Mouse (Mus musculus): Measurements from ENCODE around the gene Spert.

The Spert gene

GRCm38 (mm10) chr14:75592978-75593377 lies at the start of gene Spert:
TSS of gene Spert (minus strand) at chr14:75593116.
- DNase-seq, result no peak

GRCm38 (mm10) chr14:75642080-75642479 lies 49.2 kb upstream of the Spert start, which contains the start of gene Erich6b:
TSS of gene Erich6b (plus strand) at chr14:75642259.
- no peak for DNase-seq

GRCm38 (mm10) chr14:75641369-75641768 lies 48.5 kb upstream of the Spert start:
- no peak for DNase-seq

DNA sequence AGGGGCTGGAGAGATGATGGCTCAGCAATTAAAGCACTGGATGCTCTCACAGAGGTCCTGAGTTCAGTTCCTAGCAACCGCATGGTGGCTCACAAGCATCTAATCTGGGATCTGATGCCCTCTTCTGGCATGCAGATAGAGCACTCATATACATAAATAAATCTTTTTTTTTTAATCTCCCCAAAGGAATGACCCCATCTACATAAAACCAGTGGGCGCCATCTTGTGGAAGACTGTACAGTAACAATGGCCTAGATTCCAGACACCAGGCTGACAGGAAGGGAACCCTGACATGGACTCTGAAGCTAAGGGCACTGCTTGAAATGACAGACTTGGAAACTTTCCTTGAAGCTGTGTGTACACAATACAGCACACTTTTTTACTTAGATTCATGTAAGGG lies 47.9 kb upstream of the Spert start:
- DNase-seq, result no peak

GRCm38 (mm10) chr14:75637641-75638040 lies 44.7 kb upstream of the Spert start:
- DNase-seq, result no peak

- no peak for DNase-seq
Observed at GRCm38 (mm10) chr14:75636107-75636506, 43.2 kb upstream of the Spert start.

- DNase-seq, result no peak
Observed at GRCm38 (mm10) chr14:75635350-75635749, 42.4 kb upstream of the Spert start.

- no peak for DNase-seq
Observed at GRCm38 (mm10) chr14:75628870-75629269, 36.0 kb upstream of the Spert start.

- no peak for DNase-seq
Observed at GRCm38 (mm10) chr14:75622984-75623383, 30.1 kb upstream of the Spert start.

GRCm38 (mm10) chr14:75616375-75616774 lies 23.5 kb upstream of the Spert start:
- DNase-seq, result no peak

DNA sequence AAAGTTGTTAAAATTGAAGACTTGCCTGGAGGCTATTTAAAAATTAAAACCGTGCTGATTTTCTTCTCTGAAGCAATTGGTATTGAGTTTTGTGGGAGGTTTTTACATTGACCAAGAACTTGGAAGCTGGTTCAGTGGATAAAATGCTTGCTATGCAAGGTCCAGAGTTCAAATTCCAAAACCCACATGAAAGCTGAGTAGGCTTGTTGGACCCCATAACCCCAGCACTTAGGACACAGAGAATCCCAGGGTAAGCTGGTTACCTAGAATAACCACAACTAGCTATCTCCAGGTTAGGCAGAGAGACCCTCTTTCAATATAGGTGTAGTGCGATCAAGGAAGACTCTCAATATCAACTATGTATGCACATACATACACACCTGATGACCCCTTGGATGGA lies 16.3 kb upstream of the Spert start:
- DNase-seq, result no peak

- DNase-seq, result no peak
Observed at GRCm38 (mm10) chr14:75583870-75584269, 9.0 kb downstream of the Spert start.

- DNase-seq, result no peak
Observed at GRCm38 (mm10) chr14:75579010-75579409, 13.9 kb downstream of the Spert start.

GRCm38 (mm10) chr14:75566303-75566702 lies 26.6 kb downstream of the Spert start:
- no peak for DNase-seq

- no peak for DNase-seq
Observed at GRCm38 (mm10) chr14:75565534-75566140, 27.3 kb downstream of the Spert start.

GRCm38 (mm10) chr14:75561577-75562331 lies 31.2 kb downstream of the Spert start:
- DNase-seq, result no peak

DNA sequence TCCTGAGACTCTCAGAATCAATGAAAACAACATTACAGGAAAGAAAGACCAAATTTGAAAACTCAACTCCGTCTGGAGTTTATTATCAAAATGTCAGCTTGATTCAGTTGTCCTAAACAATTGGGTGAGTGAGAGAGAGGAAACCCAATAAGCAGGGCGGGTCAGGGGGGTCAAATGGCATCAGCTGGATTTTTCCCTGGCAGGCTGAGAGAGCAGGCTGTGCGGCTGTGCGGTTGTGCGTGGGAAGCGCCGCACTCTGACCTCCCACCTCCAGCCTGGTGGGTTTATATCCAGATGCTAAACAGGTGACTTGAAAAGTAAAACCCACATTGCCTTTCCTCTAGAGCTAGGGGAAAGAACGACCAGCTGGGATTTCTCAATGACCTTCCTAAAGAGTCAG lies 51.2 kb downstream of the Spert start:
- no peak for DNase-seq

GRCm38 (mm10) chr14:75540996-75541350 lies 51.9 kb downstream of the Spert start:
- DNase-seq, result no peak

- DNase-seq, result no peak
Observed at GRCm38 (mm10) chr14:75540216-75540995, 52.5 kb downstream of the Spert start.

GRCm38 (mm10) chr14:75539205-75539604 lies 53.7 kb downstream of the Spert start:
- no peak for DNase-seq

Measured in B cell, adult 2 months (primary cell).